ENCODE assay signal across 22 mouse cellular contexts in genomic region chr9:89878471-89879020, GRCm38 (mm10). TPM values are rescaled to one million over a fixed set of nuclear protein-coding genes. Genes with fewer than 3 reads are reported as not detected.
A peak's percentile ranks its signal among the peaks of the same experiment; 100 is the strongest.
DNase-seq lines count a peak whose midpoint lies in the region; ATAC-seq lines count a peak whose summit lies in the region.
"Had no signal": no experiment of that assay in that cellular context is flagged by ENCODE, and none has a peak within 500 bp of the region (broad histone marks: within the 10 kb centered on the region; RNA-seq: fewer than 3 reads in every experiment).

No protein-coding gene starts in this region.

- 0 out of 2 replicates have a peak, but pooled peaks cover 2% of the 10 kb centered on the region for H3K9me3 ChIP-seq in forebrain, embryonic 15.5 days
- H3K9me3 ChIP-seq in forebrain, embryonic 11.5 days (ENCODE audit: control insufficient read depth, low read length): no peaks in the 10 kb centered on the region; the same call in 1 of the 2 replicates
- no peaks in the 10 kb centered on the region for H3K9me3 ChIP-seq in midbrain, embryonic 11.5 days (ENCODE audit: control insufficient read depth, low read length)
- H3K9me3 ChIP-seq in midbrain, embryonic 14.5 days (ENCODE audit: control insufficient read depth, low read length): peaks cover 4% of the 10 kb centered on the region
- peaks cover 12% of the 10 kb centered on the region for H3K9me3 ChIP-seq in liver, embryonic 12.5 days (replicated peaks)
- H3K9me3 ChIP-seq: intestine, embryonic 15.5 days had no signal

- H3K27me3 ChIP-seq in forebrain, embryonic 15.5 days: peaks cover 40% of the 10 kb centered on the region
- peaks cover 36% of the 10 kb centered on the region for H3K27me3 ChIP-seq in forebrain, embryonic 11.5 days (ENCODE audit: control insufficient read depth, insufficient read depth, low read length)
- peaks cover 48% of the 10 kb centered on the region for H3K27me3 ChIP-seq in midbrain, embryonic 11.5 days (ENCODE audit: control insufficient read depth, insufficient read depth, low read length)
- H3K27me3 ChIP-seq in midbrain, embryonic 14.5 days (ENCODE audit: control insufficient read depth, insufficient read depth, low read length): peaks cover 24% of the 10 kb centered on the region; the same call in 1 of the 2 replicates
- H3K27me3 ChIP-seq in splenic B cell, adult 2 months (ENCODE audit: control insufficient read depth, insufficient read depth, low read length, poor library complexity, severe bottlenecking): peaks cover 2% of the 10 kb centered on the region
- peaks cover 77% of the 10 kb centered on the region for H3K27me3 ChIP-seq in liver, embryonic 12.5 days (replicated peaks)

- no peak for DNase-seq in forebrain, embryonic 11.5 days (ENCODE audit: low spot score)
- peak; percentile 84 for DNase-seq in midbrain, embryonic 11.5 days (ENCODE audit: low spot score, missing footprints)
- no peak for DNase-seq in midbrain, embryonic 14.5 days
- DNase-seq in splenic B cell, adult 2 months (ENCODE audit: low read depth, low spot score): peak; percentile 18
- DNase-seq: adrenal gland, adult 8-10 months; adrenal gland, postnatal 25 days; cerebellum, adult 11-12 months; cerebellum, adult 8-10 months; cerebellum, postnatal 10 days; cerebellum, postnatal 36 days; gastrocnemius, postnatal 25 days; heart, adult 2 months; heart, postnatal 14 days had no signal

- H3K4me2 ChIP-seq in forebrain, embryonic 15.5 days (replicated peaks): no peak overlapping the region
- no peak overlapping the region for H3K4me2 ChIP-seq in forebrain, embryonic 11.5 days (ENCODE audit: low read depth, low read length, severe bottlenecking)
- H3K4me2 ChIP-seq in midbrain, embryonic 11.5 days: no peak overlapping the region
- no peak overlapping the region for H3K4me2 ChIP-seq in midbrain, embryonic 14.5 days (ENCODE audit: low read length)
- no peak overlapping the region for H3K4me2 ChIP-seq in liver, embryonic 12.5 days

- WGBS in forebrain, embryonic 15.5 days: 44% methylated on average over 11 of the region's 11 CpGs
- 55% methylated on average over 11 of the region's 11 CpGs for WGBS in forebrain, embryonic 11.5 days
- WGBS in midbrain, embryonic 11.5 days: 43% methylated on average over 11 of the region's 11 CpGs
- 50% methylated on average over 11 of the region's 11 CpGs for WGBS in midbrain, embryonic 14.5 days
- WGBS in liver, embryonic 12.5 days (ENCODE audit: insufficient replicate concordance): 52% methylated on average over 11 of the region's 11 CpGs

- H3K27ac ChIP-seq in forebrain, embryonic 15.5 days (replicated peaks): no peak overlapping the region
- H3K27ac ChIP-seq in forebrain, embryonic 11.5 days (ENCODE audit: low read depth, low read length): no peak overlapping the region
- no peak overlapping the region for H3K27ac ChIP-seq in midbrain, embryonic 11.5 days (ENCODE audit: low read depth, low read length)
- no peak overlapping the region for H3K27ac ChIP-seq in midbrain, embryonic 14.5 days (replicated peaks; ENCODE audit: low read depth, low read length)
- H3K27ac ChIP-seq in liver, embryonic 12.5 days: no peak overlapping the region
- H3K27ac ChIP-seq: forebrain, embryonic 10.5 days; heart, adult 2 months; heart, embryonic 10.5 days; heart, embryonic 13.5 days; hindbrain, embryonic 12.5 days; hindbrain, embryonic 15.5 days; intestine, embryonic 15.5 days had no signal

- no peak overlapping the region for H3K9ac ChIP-seq in forebrain, embryonic 15.5 days (replicated peaks)
- H3K9ac ChIP-seq in forebrain, embryonic 11.5 days (ENCODE audit: low read length): no peak overlapping the region
- H3K9ac ChIP-seq in midbrain, embryonic 11.5 days (ENCODE audit: low read length): no peak overlapping the region
- H3K9ac ChIP-seq in midbrain, embryonic 14.5 days (replicated peaks; ENCODE audit: low read length): no peak overlapping the region
- H3K9ac ChIP-seq in liver, embryonic 12.5 days: no peak overlapping the region
- H3K9ac ChIP-seq: heart, embryonic 13.5 days; hindbrain, embryonic 12.5 days; hindbrain, embryonic 15.5 days; intestine, embryonic 15.5 days had no signal

- ATAC-seq in forebrain, embryonic 15.5 days (replicated peaks): 0 out of 2 replicates have a peak, but pooled peaks have one; percentile 11
- no peak for ATAC-seq in forebrain, embryonic 11.5 days (replicated peaks; ENCODE audit: low FRiP score)
- no peak for ATAC-seq in midbrain, embryonic 11.5 days (ENCODE audit: low FRiP score)
- no peak for ATAC-seq in midbrain, embryonic 14.5 days (ENCODE audit: low FRiP score, low TSS enrichment)
- ATAC-seq in liver, embryonic 12.5 days: no peak
- ATAC-seq: activated CD4-positive, CD25-positive, alpha-beta regulatory T cell, adult 4 months; intestine, embryonic 15.5 days had no signal

- H3K36me3 ChIP-seq in forebrain, embryonic 15.5 days: no peaks in the 10 kb centered on the region
- H3K36me3 ChIP-seq in forebrain, embryonic 11.5 days (ENCODE audit: control insufficient read depth, insufficient read depth, low read length): no peaks in the 10 kb centered on the region
- no peaks in the 10 kb centered on the region for H3K36me3 ChIP-seq in midbrain, embryonic 11.5 days (ENCODE audit: control insufficient read depth, insufficient read depth, low read length)
- H3K36me3 ChIP-seq in midbrain, embryonic 14.5 days (ENCODE audit: control insufficient read depth, insufficient read depth, low read length): no peaks in the 10 kb centered on the region
- no peaks in the 10 kb centered on the region for H3K36me3 ChIP-seq in splenic B cell, adult 2 months (ENCODE audit: control insufficient read depth, insufficient read depth, low read length, poor library complexity, severe bottlenecking)
- H3K36me3 ChIP-seq in liver, embryonic 12.5 days: no peaks in the 10 kb centered on the region
- H3K36me3 ChIP-seq: forebrain, embryonic 10.5 days; heart, embryonic 10.5 days; heart, embryonic 13.5 days; hindbrain, embryonic 12.5 days; hindbrain, embryonic 15.5 days; intestine, embryonic 15.5 days had no signal

- H3K4me1 ChIP-seq in forebrain, embryonic 15.5 days: no peaks in the 10 kb centered on the region
- no peaks in the 10 kb centered on the region for H3K4me1 ChIP-seq in forebrain, embryonic 11.5 days (replicated peaks; ENCODE audit: control insufficient read depth, insufficient read depth, low read length)
- no peaks in the 10 kb centered on the region for H3K4me1 ChIP-seq in midbrain, embryonic 11.5 days (ENCODE audit: control insufficient read depth, insufficient read depth, low read length)
- no peaks in the 10 kb centered on the region for H3K4me1 ChIP-seq in midbrain, embryonic 14.5 days (ENCODE audit: control insufficient read depth, insufficient read depth, low read length)
- H3K4me1 ChIP-seq in liver, embryonic 12.5 days: no peaks in the 10 kb centered on the region
- H3K4me1 ChIP-seq: heart, embryonic 13.5 days; hindbrain, embryonic 15.5 days; intestine, embryonic 15.5 days had no signal

- no peak overlapping the region for H3K4me3 ChIP-seq in forebrain, embryonic 15.5 days
- no peak overlapping the region for H3K4me3 ChIP-seq in forebrain, embryonic 11.5 days (ENCODE audit: low read depth, low read length)
- H3K4me3 ChIP-seq in midbrain, embryonic 11.5 days (ENCODE audit: low read depth, low read length): no peak overlapping the region
- H3K4me3 ChIP-seq in midbrain, embryonic 14.5 days (replicated peaks; ENCODE audit: low read depth, low read length): no peak overlapping the region
- no peak overlapping the region for H3K4me3 ChIP-seq in liver, embryonic 12.5 days
- H3K4me3 ChIP-seq: forebrain, embryonic 10.5 days; heart, adult 2 months; hindbrain, embryonic 12.5 days; hindbrain, embryonic 15.5 days; intestine, embryonic 15.5 days had no signal

RNA-seq across cellular contexts. Expression of gene Rasgrf1, which starts 31.2 kb away (rescaled TPM):
- 4.7 and 6.1 TPM in 2 replicates for polyA plus RNA-seq in forebrain, embryonic 15.5 days (2015; fragmentation: Nextera tagmentation; extraction: Ambion mirVana)
- polyA plus RNA-seq in forebrain, embryonic 11.5 days (2014; fragmentation: Nextera tagmentation; extraction: Ambion mirVana): 0.08 TPM in 1 of 2 replicates, not detected in the other
- 0.07 and 0.18 TPM in 2 replicates for polyA plus RNA-seq in midbrain, embryonic 11.5 days (2014; fragmentation: Nextera tagmentation; extraction: Ambion mirVana)
- polyA plus RNA-seq in midbrain, embryonic 14.5 days (2014; fragmentation: Nextera tagmentation; extraction: Ambion mirVana): 3.5 and 4.5 TPM in 2 replicates
- 0.14 TPM in 1 of 2 replicates, not detected in the other for polyA plus RNA-seq in liver, embryonic 12.5 days (2016; fragmentation: Nextera tagmentation; extraction: Ambion mirVana)
- polyA plus RNA-seq: activated CD4-positive, CD25-positive, alpha-beta regulatory T cell, adult 4 months; forebrain, embryonic 10.5 days; heart, adult 2 months had no signal

Comparison
In these comparisons a context has a peak if more than half of its experiments do, and no peak if none do; other contexts are left out.
1. DNase-seq: peak in midbrain, embryonic 11.5 days (single experiment) and splenic B cell, adult 2 months (single experiment); none in forebrain, embryonic 11.5 days (single experiment) and midbrain, embryonic 14.5 days (single experiment).